In genomic region chr16:76369236-76369635, GRCm38 (mm10) we compare ENCODE assay signal across 23 mouse cellular contexts. TPM values are rescaled to one million over a fixed set of nuclear protein-coding genes. Genes with fewer than 3 reads are reported as not detected.
DNase-seq lines count a peak whose midpoint lies in the region; ATAC-seq and TF ChIP-seq lines count a peak whose summit lies in the region.
"Had no signal": no experiment of that assay in that cellular context is flagged by ENCODE, and none has a peak within 500 bp of the region (broad histone marks: within the 10 kb centered on the region; RNA-seq: fewer than 3 reads in every experiment).

No protein-coding gene starts in this region.

- no peak overlapping the region for H3K9ac ChIP-seq in kidney, embryonic 16.5 days (replicated peaks; ENCODE audit: low read length)
- H3K9ac ChIP-seq in midbrain, postnatal 0 days (replicated peaks; ENCODE audit: low read length, poor library complexity, severe bottlenecking): no peak overlapping the region
- H3K9ac ChIP-seq in midbrain, embryonic 14.5 days (replicated peaks; ENCODE audit: low read length): no peak overlapping the region
- H3K9ac ChIP-seq: embryonic facial prominence, embryonic 15.5 days; forebrain, embryonic 13.5 days; heart, embryonic 15.5 days; intestine, embryonic 15.5 days; neural tube, embryonic 15.5 days; stomach, embryonic 15.5 days had no signal

- H3K4me2 ChIP-seq in kidney, embryonic 16.5 days (replicated peaks; ENCODE audit: low read depth, low read length): peak overlapping the region; percentile 15; the same call in 1 of the 2 replicates
- H3K4me2 ChIP-seq in midbrain, postnatal 0 days (ENCODE audit: low read depth, low read length, poor library complexity, severe bottlenecking): 0 out of 2 replicates have a peak overlapping the region, but pooled peaks have one; percentile 53
- H3K4me2 ChIP-seq in midbrain, embryonic 14.5 days (ENCODE audit: low read length): no peak overlapping the region
- H3K4me2 ChIP-seq: embryonic facial prominence, embryonic 15.5 days had no signal

- peaks cover 67% of the 10 kb centered on the region for H3K4me1 ChIP-seq in kidney, embryonic 16.5 days (ENCODE audit: insufficient read depth, low read length)
- no peaks in the 10 kb centered on the region for H3K4me1 ChIP-seq in midbrain, postnatal 0 days (ENCODE audit: insufficient read depth, low read length)
- peaks cover 24% of the 10 kb centered on the region for H3K4me1 ChIP-seq in midbrain, embryonic 14.5 days (ENCODE audit: control insufficient read depth, insufficient read depth, low read length)

- no peak for ATAC-seq in cerebellum, adult (ENCODE audit: insufficient number of reproducible peaks, low FRiP score, low TSS enrichment)
- ATAC-seq in kidney, embryonic 16.5 days (ENCODE audit: low FRiP score, low TSS enrichment): no peak
- no peak for ATAC-seq in midbrain, postnatal 0 days (ENCODE audit: low FRiP score)
- no peak for ATAC-seq in midbrain, embryonic 14.5 days (ENCODE audit: low FRiP score, low TSS enrichment)
- ATAC-seq: activated CD4-positive, CD25-positive, alpha-beta regulatory T cell, adult 4 months; forebrain, embryonic 13.5 days; hindbrain, embryonic 16.5 days; intestine, embryonic 15.5 days; lung, postnatal 0 days had no signal

- no peak overlapping the region for H3K4me3 ChIP-seq in kidney, embryonic 16.5 days (ENCODE audit: low read length)
- no peak overlapping the region for H3K4me3 ChIP-seq in midbrain, postnatal 0 days (ENCODE audit: low read depth, low read length)
- no peak overlapping the region for H3K4me3 ChIP-seq in midbrain, embryonic 14.5 days (replicated peaks; ENCODE audit: low read depth, low read length)
- H3K4me3 ChIP-seq: embryonic facial prominence, embryonic 15.5 days; forebrain, embryonic 13.5 days; heart, adult 2 months; intestine, embryonic 15.5 days; neural tube, embryonic 15.5 days; stomach, embryonic 15.5 days had no signal

- no peaks in the 10 kb centered on the region for H3K36me3 ChIP-seq in kidney, embryonic 16.5 days (ENCODE audit: insufficient read depth, low read length)
- H3K36me3 ChIP-seq in midbrain, postnatal 0 days (ENCODE audit: insufficient read depth, low read length): no peaks in the 10 kb centered on the region
- no peaks in the 10 kb centered on the region for H3K36me3 ChIP-seq in midbrain, embryonic 14.5 days (ENCODE audit: control insufficient read depth, insufficient read depth, low read length)
- H3K36me3 ChIP-seq: heart, embryonic 15.5 days; intestine, embryonic 15.5 days; neural tube, embryonic 15.5 days; stomach, embryonic 15.5 days had no signal

- 51% methylated on average over 9 of the region's 9 CpGs for WGBS in kidney, embryonic 16.5 days
- 84% methylated on average over 9 of the region's 9 CpGs for whole genome bisulfite sequencing in midbrain, postnatal 0 days
- 92% methylated on average over 9 of the region's 9 CpGs for WGBS in midbrain, embryonic 14.5 days

- H3K9me3 ChIP-seq in kidney, embryonic 16.5 days (ENCODE audit: low read length): no peaks in the 10 kb centered on the region
- H3K9me3 ChIP-seq in midbrain, postnatal 0 days (ENCODE audit: low read length): no peaks in the 10 kb centered on the region
- no peaks in the 10 kb centered on the region for H3K9me3 ChIP-seq in midbrain, embryonic 14.5 days (ENCODE audit: control insufficient read depth, low read length)
- H3K9me3 ChIP-seq: embryonic facial prominence, embryonic 10.5 days; embryonic facial prominence, embryonic 15.5 days; forebrain, embryonic 13.5 days; heart, embryonic 15.5 days; intestine, embryonic 15.5 days; neural tube, embryonic 15.5 days; stomach, embryonic 15.5 days had no signal

- H3K27me3 ChIP-seq in kidney, embryonic 16.5 days (ENCODE audit: insufficient read depth, low read length): no peaks in the 10 kb centered on the region
- H3K27me3 ChIP-seq in midbrain, postnatal 0 days (ENCODE audit: insufficient read depth, low read length): no peaks in the 10 kb centered on the region
- no peaks in the 10 kb centered on the region for H3K27me3 ChIP-seq in midbrain, embryonic 14.5 days (ENCODE audit: control insufficient read depth, insufficient read depth, low read length)
- H3K27me3 ChIP-seq: CH12.LX; embryonic facial prominence, embryonic 15.5 days; forebrain, embryonic 13.5 days; heart, embryonic 15.5 days; intestine, embryonic 15.5 days; neural tube, embryonic 15.5 days; stomach, embryonic 15.5 days had no signal

- peak; percentile 9 for DNase-seq in cerebellum, adult 9-10 months
- no peak for DNase-seq in kidney, postnatal 25 days
- no peak for DNase-seq in midbrain, postnatal 0 days (ENCODE audit: low spot score)
- no peak for DNase-seq in midbrain, embryonic 14.5 days
- DNase-seq in frontal cortex, postnatal 14 days (ENCODE audit: low spot score in 2 of 2): no peak
- DNase-seq: adrenal gland, postnatal 36 days; gastrocnemius, postnatal 25 days; heart, adult 2 months; kidney, postnatal 14 days; right cerebral cortex, postnatal 25 days had no signal

- no peak overlapping the region for H3K27ac ChIP-seq in kidney, embryonic 16.5 days (ENCODE audit: low read length)
- no peak overlapping the region for H3K27ac ChIP-seq in midbrain, postnatal 0 days (ENCODE audit: low read depth, low read length)
- no peak overlapping the region for H3K27ac ChIP-seq in midbrain, embryonic 14.5 days (replicated peaks; ENCODE audit: low read depth, low read length)
- H3K27ac ChIP-seq: embryonic facial prominence, embryonic 10.5 days; embryonic facial prominence, embryonic 15.5 days; forebrain, embryonic 13.5 days; heart, adult 2 months; heart, embryonic 15.5 days; intestine, embryonic 15.5 days; neural tube, embryonic 15.5 days; stomach, embryonic 15.5 days had no signal

- no peak for TF ChIP-seq CTCF in midbrain, postnatal 0 days (IDR thresholded peaks at IDR 0.05)

RNA-seq across cellular contexts. Expression of gene Nrip1, which starts 4.4 kb away (rescaled TPM):
- 49.3 and 57.6 TPM in 2 replicates for polyA plus RNA-seq in kidney, embryonic 16.5 days (2015; fragmentation: Nextera tagmentation; extraction: Ambion mirVana)
- 33.7 and 55.8 TPM in 2 replicates for total RNA-seq in midbrain, postnatal 0 days (2014; rRNA removed)
- polyA plus RNA-seq in midbrain, postnatal 0 days (2015; fragmentation: Nextera tagmentation; extraction: Ambion mirVana): 27.2 and 29.5 TPM in 2 replicates
- 28.9 and 34.7 TPM in 2 replicates for polyA plus RNA-seq in midbrain, embryonic 14.5 days (2014; fragmentation: Nextera tagmentation; extraction: Ambion mirVana)
- total RNA-seq: CH12.LX had no signal
